Mouse (Mus musculus): Measurements from ENCODE around the gene Adgrf5. TPM values are rescaled to one million over a fixed set of nuclear protein-coding genes. Genes with fewer than 3 reads are reported as not detected.

Gene Adgrf5
- polyA plus RNA-seq, 1 experiment from 2014 or later: 11.0 TPM

DNA sequence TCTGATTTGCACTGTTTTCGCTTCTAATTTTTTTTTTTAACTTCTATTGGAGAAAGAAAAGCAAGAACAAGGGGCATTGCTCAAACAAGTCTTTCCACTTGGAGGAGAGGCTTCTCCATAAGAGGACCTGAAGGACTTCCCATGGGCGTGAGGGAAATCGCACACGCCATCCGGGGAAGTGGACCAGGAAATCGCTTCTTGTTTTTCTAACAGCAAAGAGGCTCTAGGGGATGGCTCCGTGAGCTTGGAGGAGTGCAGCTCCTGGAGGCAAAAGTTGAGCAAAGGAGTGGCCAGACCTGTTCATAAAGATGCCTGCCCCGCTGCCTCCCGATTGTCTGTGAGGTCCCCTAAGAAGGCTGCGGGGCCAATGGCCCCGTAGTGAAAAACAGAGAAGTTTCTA is 29.0 kb downstream of the Adgrf5 start:
- Histone ChIP-seq H3K36me3 (ENCODE audit: control insufficient read depth, insufficient read depth, low read length) (no peaks in the 10 kb centered on the region), H3K4me2 (ENCODE audit: low read length) (no peak overlapping the region), H3K9me3 (ENCODE audit: control insufficient read depth, low read length) (no peaks in the 10 kb centered on the region), H3K4me1 (replicated peaks; ENCODE audit: control insufficient read depth, insufficient read depth, low read length) (no peaks in the 10 kb centered on the region), H3K9ac (ENCODE audit: low read length) (no peak overlapping the region), H3K27ac (ENCODE audit: low read depth) (no peak overlapping the region), H3K27me3 (replicated peaks; ENCODE audit: control insufficient read depth, insufficient read depth, low read length) (no peaks in the 10 kb centered on the region), H3K4me3 (ENCODE audit: low read depth, low read length) (no peak overlapping the region)
- WGBS: 81% methylated on average over 11 of the region's 11 CpGs
- no peak for DNase-seq (ENCODE audit: low spot score)
- ATAC-seq (replicated peaks; ENCODE audit: low FRiP score, low TSS enrichment, low read depth): no peak

DNA sequence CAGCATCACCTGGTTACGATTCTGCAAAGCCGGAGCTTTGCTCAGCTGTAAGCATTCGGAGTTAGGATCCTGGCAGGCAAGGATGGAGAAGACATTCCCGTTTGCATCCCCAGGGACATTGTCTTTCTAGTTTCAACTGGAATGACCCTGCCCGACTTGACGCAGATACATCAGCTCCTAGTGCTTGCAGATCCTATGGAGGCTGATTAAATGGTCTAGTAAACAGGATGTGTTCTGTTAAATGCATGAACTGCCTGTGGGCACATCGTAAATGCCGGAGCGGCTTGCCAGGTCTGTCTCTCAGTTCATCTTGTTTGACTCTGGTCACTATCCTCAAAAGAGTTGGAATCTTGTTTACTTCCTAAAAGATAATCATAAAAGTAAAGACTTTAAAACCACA is 31.9 kb downstream of the Adgrf5 start:
- Histone ChIP-seq H3K4me2 (ENCODE audit: low read length) (no peak overlapping the region), H3K4me3 (ENCODE audit: low read depth, low read length) (no peak overlapping the region), H3K9me3 (ENCODE audit: control insufficient read depth, low read length) (no peaks in the 10 kb centered on the region), H3K4me1 (replicated peaks; ENCODE audit: control insufficient read depth, insufficient read depth, low read length) (no peaks in the 10 kb centered on the region), H3K36me3 (ENCODE audit: control insufficient read depth, insufficient read depth, low read length) (no peaks in the 10 kb centered on the region), H3K9ac (ENCODE audit: low read length) (no peak overlapping the region), H3K27ac (ENCODE audit: low read depth) (no peak overlapping the region), H3K27me3 (replicated peaks; ENCODE audit: control insufficient read depth, insufficient read depth, low read length) (no peaks in the 10 kb centered on the region)
- DNase-seq (ENCODE audit: low spot score): no peak
- WGBS: 43% methylated on average over 9 of the region's 9 CpGs
- no peak for ATAC-seq (replicated peaks; ENCODE audit: low FRiP score, low TSS enrichment, low read depth)

DNA sequence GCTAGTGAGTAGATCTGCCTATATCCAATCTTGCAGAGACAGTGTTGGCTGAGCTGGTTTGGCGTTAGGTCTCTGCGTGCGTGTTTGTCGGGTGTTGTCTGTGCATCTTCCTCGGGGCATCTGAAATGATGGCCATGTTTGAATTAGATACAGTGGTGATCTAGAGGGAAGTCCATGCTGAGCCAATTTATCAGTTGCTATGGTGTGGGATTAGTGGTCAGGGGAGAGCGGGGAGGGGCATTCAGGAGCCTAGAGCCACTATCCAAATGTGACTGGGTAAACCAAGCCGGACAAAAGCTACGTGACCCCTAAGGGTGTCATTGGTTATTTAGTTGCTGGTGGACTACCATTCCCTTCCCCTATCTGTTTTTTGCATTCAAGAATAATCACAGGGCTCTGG is 33.4 kb downstream of the Adgrf5 start:
- no peak overlapping the region for H3K4me3 ChIP-seq (ENCODE audit: low read depth, low read length)
- 85% methylated on average over 8 of the region's 8 CpGs for WGBS
- H3K4me1 ChIP-seq (replicated peaks; ENCODE audit: control insufficient read depth, insufficient read depth, low read length): no peaks in the 10 kb centered on the region
- ATAC-seq (replicated peaks; ENCODE audit: low FRiP score, low TSS enrichment, low read depth): no peak
- H3K9me3 ChIP-seq (ENCODE audit: control insufficient read depth, low read length): no peaks in the 10 kb centered on the region
- no peak overlapping the region for H3K9ac ChIP-seq (ENCODE audit: low read length)
- DNase-seq (ENCODE audit: low spot score): no peak
- no peak overlapping the region for H3K4me2 ChIP-seq (ENCODE audit: low read length)
- no peak overlapping the region for H3K27ac ChIP-seq (ENCODE audit: low read depth)
- H3K27me3 ChIP-seq (replicated peaks; ENCODE audit: control insufficient read depth, insufficient read depth, low read length): no peaks in the 10 kb centered on the region
- H3K36me3 ChIP-seq (ENCODE audit: control insufficient read depth, insufficient read depth, low read length): no peaks in the 10 kb centered on the region

DNA sequence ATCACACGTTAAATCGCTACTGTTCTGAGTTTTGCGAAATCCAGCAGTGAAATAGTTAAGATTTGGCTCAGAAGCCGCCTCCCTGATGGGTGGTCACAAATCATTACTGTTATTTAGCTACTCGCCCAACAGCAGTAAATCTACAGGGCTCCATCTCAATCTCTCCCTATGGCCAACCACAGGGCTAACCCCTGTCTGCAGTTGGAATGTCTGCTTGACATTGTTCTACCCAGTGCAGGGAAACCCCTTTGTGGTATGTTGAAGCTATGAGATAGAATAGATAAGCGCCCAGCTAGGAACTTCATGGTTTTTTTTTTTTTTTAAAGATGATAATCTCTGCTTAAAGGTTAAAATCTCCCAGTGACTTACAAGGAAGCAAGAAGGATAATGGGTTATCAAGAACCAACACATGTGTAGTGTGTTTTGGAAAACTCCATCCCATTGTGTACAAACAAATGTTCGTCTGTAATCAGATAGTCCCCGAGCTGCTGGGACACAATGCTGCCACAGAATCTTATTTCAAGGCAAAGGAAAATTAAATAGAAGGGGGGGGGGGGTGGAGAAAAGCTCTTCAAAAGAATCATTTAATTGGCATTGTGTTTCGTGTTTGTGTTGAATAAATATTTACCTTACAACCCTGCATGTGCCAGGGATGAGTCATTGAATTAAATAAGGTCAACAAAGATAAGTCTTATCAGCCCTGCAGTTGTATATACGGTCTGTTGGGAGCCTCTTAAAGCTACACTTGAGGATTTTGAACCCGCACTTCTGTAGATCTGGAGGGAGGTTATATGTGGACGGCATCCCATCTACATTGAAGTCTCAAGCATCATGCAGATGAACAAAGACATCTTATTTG is 35.4 kb downstream of the Adgrf5 start:
- no peak overlapping the region for H3K4me3 ChIP-seq (ENCODE audit: low read depth, low read length)
- WGBS: 43% methylated on average over 12 of the region's 12 CpGs
- DNase-seq (ENCODE audit: low spot score) (no peak), ATAC-seq (replicated peaks; ENCODE audit: low FRiP score, low TSS enrichment, low read depth) (no peak)
- H3K4me1 ChIP-seq (replicated peaks; ENCODE audit: control insufficient read depth, insufficient read depth, low read length): no peaks in the 10 kb centered on the region
- no peaks in the 10 kb centered on the region for H3K27me3 ChIP-seq (replicated peaks; ENCODE audit: control insufficient read depth, insufficient read depth, low read length)
- no peaks in the 10 kb centered on the region for H3K9me3 ChIP-seq (ENCODE audit: control insufficient read depth, low read length)
- no peak overlapping the region for H3K9ac ChIP-seq (ENCODE audit: low read length)
- H3K4me2 ChIP-seq (ENCODE audit: low read length): no peak overlapping the region
- H3K36me3 ChIP-seq (ENCODE audit: control insufficient read depth, insufficient read depth, low read length): no peaks in the 10 kb centered on the region
- no peak overlapping the region for H3K27ac ChIP-seq (ENCODE audit: low read depth)

DNA sequence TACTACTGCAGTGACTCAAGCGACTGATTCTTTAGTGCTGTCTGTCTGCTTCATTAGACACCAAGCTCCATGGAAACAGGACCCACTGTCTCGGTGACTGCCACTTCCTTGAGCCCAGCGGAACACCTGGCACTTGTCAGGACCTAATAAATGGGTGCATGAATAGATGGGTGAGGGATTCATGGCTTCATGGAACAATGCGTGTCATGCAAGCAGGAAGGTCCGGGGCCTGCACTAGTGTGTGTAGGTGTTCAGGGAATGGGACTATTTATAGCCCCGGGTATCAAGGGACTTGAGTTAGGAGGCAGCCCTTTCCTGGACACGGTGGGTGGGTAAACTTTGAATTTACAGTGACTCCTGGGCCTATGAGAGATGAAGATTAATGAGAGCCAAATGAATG is 38.4 kb downstream of the Adgrf5 start:
- Histone ChIP-seq H3K9ac (ENCODE audit: low read length) (no peak overlapping the region), H3K27me3 (replicated peaks; ENCODE audit: control insufficient read depth, insufficient read depth, low read length) (no peaks in the 10 kb centered on the region), H3K4me3 (ENCODE audit: low read depth, low read length) (no peak overlapping the region), H3K9me3 (ENCODE audit: control insufficient read depth, low read length) (no peaks in the 10 kb centered on the region), H3K4me2 (ENCODE audit: low read length) (no peak overlapping the region), H3K36me3 (ENCODE audit: control insufficient read depth, insufficient read depth, low read length) (no peaks in the 10 kb centered on the region), H3K27ac (ENCODE audit: low read depth) (no peak overlapping the region), H3K4me1 (replicated peaks; ENCODE audit: control insufficient read depth, insufficient read depth, low read length) (no peaks in the 10 kb centered on the region)
- 75% methylated on average over 7 of the region's 7 CpGs for WGBS
- DNase-seq (ENCODE audit: low spot score) (no peak), ATAC-seq (replicated peaks; ENCODE audit: low FRiP score, low TSS enrichment, low read depth) (no peak)

DNA sequence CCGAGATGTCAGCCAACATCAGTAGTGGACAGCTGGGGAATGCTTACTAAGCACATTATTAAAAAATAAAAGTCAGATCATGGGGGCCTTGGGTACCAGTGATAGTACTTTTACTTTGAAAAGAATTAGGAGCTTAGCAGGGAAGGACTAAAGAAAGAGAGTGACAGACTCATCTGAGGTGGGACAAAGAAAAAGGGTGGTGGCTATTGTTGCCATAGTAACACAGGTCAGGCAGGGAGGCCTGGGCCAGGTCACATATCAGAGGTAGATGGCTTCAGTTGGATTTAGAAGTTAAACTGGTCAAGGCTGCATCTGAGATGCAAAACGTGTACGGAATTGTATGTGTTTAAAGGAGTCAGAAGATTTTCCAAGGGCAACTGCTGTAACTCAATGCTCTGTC is 38.9 kb downstream of the Adgrf5 start:
- no peak for ATAC-seq (replicated peaks; ENCODE audit: low FRiP score, low TSS enrichment, low read depth)
- Histone ChIP-seq H3K27ac (ENCODE audit: low read depth) (no peak overlapping the region), H3K27me3 (replicated peaks; ENCODE audit: control insufficient read depth, insufficient read depth, low read length) (no peaks in the 10 kb centered on the region), H3K4me3 (ENCODE audit: low read depth, low read length) (no peak overlapping the region), H3K36me3 (ENCODE audit: control insufficient read depth, insufficient read depth, low read length) (no peaks in the 10 kb centered on the region), H3K4me1 (replicated peaks; ENCODE audit: control insufficient read depth, insufficient read depth, low read length) (no peaks in the 10 kb centered on the region), H3K4me2 (ENCODE audit: low read length) (no peak overlapping the region), H3K9me3 (ENCODE audit: control insufficient read depth, low read length) (no peaks in the 10 kb centered on the region), H3K9ac (ENCODE audit: low read length) (no peak overlapping the region)
- 77% methylated on average over 3 of the region's 3 CpGs for WGBS
- no peak for DNase-seq (ENCODE audit: low spot score)

DNA sequence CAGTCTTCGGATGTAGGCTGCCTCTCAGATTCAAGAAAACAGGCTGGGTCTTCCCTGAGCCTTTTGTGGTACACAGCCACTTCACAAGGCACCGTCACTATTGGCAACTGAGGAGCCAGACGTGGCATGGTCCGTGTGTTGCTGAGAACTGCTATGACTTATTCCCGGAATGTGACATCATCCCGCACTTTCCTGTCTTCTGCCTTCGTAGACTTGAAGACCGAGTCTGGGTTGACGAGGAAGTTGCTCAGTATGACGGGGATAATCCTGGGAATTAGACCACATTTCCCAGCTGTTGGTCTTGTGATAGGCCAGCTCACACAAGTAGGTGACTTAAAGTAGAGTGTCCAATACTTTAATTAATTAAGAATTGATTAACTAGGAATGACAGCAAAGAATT is 40.2 kb downstream of the Adgrf5 start:
- no peaks in the 10 kb centered on the region for H3K4me1 ChIP-seq (replicated peaks; ENCODE audit: control insufficient read depth, insufficient read depth, low read length)

DNA sequence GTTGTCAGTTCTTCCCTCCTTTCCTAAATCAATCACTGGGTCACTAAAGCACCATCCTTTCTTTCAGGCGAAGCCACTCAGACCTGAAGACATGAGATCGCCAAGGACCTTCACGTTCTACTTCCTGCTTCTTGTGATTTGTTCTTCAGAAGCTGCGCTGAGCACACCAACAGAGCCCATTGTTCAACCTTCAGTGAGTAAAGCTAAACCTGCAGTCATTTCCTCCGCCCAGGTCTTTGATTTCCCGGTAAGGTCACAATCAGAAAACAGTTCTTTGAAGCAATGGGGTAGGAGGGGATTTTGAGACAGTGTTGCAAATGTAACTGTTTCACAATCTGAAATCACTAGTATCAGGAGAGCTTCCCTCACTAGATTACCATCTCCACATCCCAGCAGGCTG is 43.6 kb downstream of the Adgrf5 start:
- DNase-seq (ENCODE audit: low spot score) (no peak), ATAC-seq (replicated peaks; ENCODE audit: low FRiP score, low TSS enrichment, low read depth) (no peak)
- no peak overlapping the region for H3K4me2 ChIP-seq (ENCODE audit: low read length)
- no peak overlapping the region for H3K4me3 ChIP-seq (ENCODE audit: low read depth, low read length)
- H3K4me1 ChIP-seq (replicated peaks; ENCODE audit: control insufficient read depth, insufficient read depth, low read length): no peaks in the 10 kb centered on the region
- no peaks in the 10 kb centered on the region for H3K9me3 ChIP-seq (ENCODE audit: control insufficient read depth, low read length)
- H3K36me3 ChIP-seq (ENCODE audit: control insufficient read depth, insufficient read depth, low read length): no peaks in the 10 kb centered on the region
- H3K9ac ChIP-seq (ENCODE audit: low read length): no peak overlapping the region
- no peak overlapping the region for H3K27ac ChIP-seq (ENCODE audit: low read depth)
- no peaks in the 10 kb centered on the region for H3K27me3 ChIP-seq (replicated peaks; ENCODE audit: control insufficient read depth, insufficient read depth, low read length)
- 59% methylated on average over 6 of the region's 6 CpGs for WGBS

More for the DNA sequence above, 40.2 kb downstream of the Adgrf5 start:
- no peak for DNase-seq (ENCODE audit: low spot score)
- Histone ChIP-seq H3K36me3 (ENCODE audit: control insufficient read depth, insufficient read depth, low read length) (no peaks in the 10 kb centered on the region), H3K9me3 (ENCODE audit: control insufficient read depth, low read length) (no peaks in the 10 kb centered on the region), H3K27ac (ENCODE audit: low read depth) (no peak overlapping the region), H3K4me3 (ENCODE audit: low read depth, low read length) (no peak overlapping the region), H3K27me3 (replicated peaks; ENCODE audit: control insufficient read depth, insufficient read depth, low read length) (no peaks in the 10 kb centered on the region), H3K9ac (ENCODE audit: low read length) (no peak overlapping the region), H3K4me2 (ENCODE audit: low read length) (no peak overlapping the region)
- no peak for ATAC-seq (replicated peaks; ENCODE audit: low FRiP score, low TSS enrichment, low read depth)
- 84% methylated on average over 10 of the region's 10 CpGs for whole genome bisulfite sequencing

DNA sequence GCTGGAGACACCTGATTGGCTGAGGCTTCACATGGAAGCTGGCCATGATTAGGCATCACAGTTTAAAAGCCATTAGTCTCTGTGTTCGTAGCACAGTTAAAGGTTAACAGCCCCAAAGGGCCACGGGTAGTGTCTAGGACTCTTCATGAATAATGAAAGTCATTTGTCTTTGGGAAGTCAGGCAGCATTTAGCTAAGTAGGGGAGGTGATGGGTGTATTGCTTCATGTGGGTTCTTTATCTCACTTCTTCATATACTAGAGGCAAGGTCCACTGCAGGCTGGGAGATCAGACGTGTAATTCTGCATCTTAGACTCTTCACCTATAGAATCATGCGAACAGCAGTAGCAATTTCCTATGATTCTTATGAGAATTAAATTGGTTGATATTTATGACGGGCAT is 44.2 kb downstream of the Adgrf5 start:
- no peaks in the 10 kb centered on the region for H3K4me1 ChIP-seq (replicated peaks; ENCODE audit: control insufficient read depth, insufficient read depth, low read length)
- 68% methylated on average over 5 of the region's 5 CpGs for WGBS

More for the DNA sequence above, 44.2 kb downstream of the Adgrf5 start:
- no peak overlapping the region for H3K27ac ChIP-seq (ENCODE audit: low read depth)
- H3K9me3 ChIP-seq (ENCODE audit: control insufficient read depth, low read length): no peaks in the 10 kb centered on the region
- no peak for ATAC-seq (replicated peaks; ENCODE audit: low FRiP score, low TSS enrichment, low read depth)
- no peak overlapping the region for H3K4me2 ChIP-seq (ENCODE audit: low read length)
- no peak overlapping the region for H3K4me3 ChIP-seq (ENCODE audit: low read depth, low read length)
- no peak for DNase-seq (ENCODE audit: low spot score)
- no peaks in the 10 kb centered on the region for H3K27me3 ChIP-seq (replicated peaks; ENCODE audit: control insufficient read depth, insufficient read depth, low read length)
- H3K9ac ChIP-seq (ENCODE audit: low read length): no peak overlapping the region
- H3K36me3 ChIP-seq (ENCODE audit: control insufficient read depth, insufficient read depth, low read length): no peaks in the 10 kb centered on the region

Measured in intestine, embryonic 14.5 days (tissue).